Mouse (Mus musculus) forebrain, postnatal 0 days (tissue): ENCODE data around the gene Pfn2. TPM values are rescaled to one million over a fixed set of nuclear protein-coding genes. Genes with fewer than 3 reads are reported as not detected.
A peak's percentile ranks its signal among the peaks of the same experiment; 100 is the strongest.
"Not testable (repeated sequence)": the region's sequence is repeated elsewhere in the genome, so short reads cannot be mapped to it uniquely, and the experiment has no call there.

ENCODE experiments used
- ATAC-seq: fragments of 200-750 bp; cut with Nextera tagmentation; 2 replicates; pipeline ENCODE4 v1.8.0; 2017; ENCODE audit warnings: mild to moderate bottlenecking, moderate library complexity
- DNase-seq: peaks from one replicate; pipeline ENCODE4 v3.0.0-alpha.2; 2015
- H3K27ac ChIP-seq: fragments of 300-500 bp; sonication (generic); 2 replicates; pipeline ENCODE4 v1.5.1; 2014; ENCODE audit warnings: low read depth, mild to moderate bottlenecking, antibody characterized with exemption, low read length, moderate library complexity, mixed read lengths
- H3K27me3 ChIP-seq: fragments of 300-500 bp; sonication (generic); 2 replicates; pipeline ENCODE4 v1.6.1; 2014; ENCODE audit warnings: mild to moderate bottlenecking, low read length, mixed read lengths; ENCODE audit not compliant: insufficient read depth
- H3K36me3 ChIP-seq: fragments of 300-500 bp; sonication (generic); 2 replicates; pipeline ENCODE4 v1.6.1; 2014; ENCODE audit warnings: mild to moderate bottlenecking, moderate library complexity; ENCODE audit not compliant: insufficient read depth
- H3K4me1 ChIP-seq: fragments of 300-500 bp; sonication (generic); 2 replicates; pipeline ENCODE4 v1.6.1; 2014; ENCODE audit warnings: antibody characterized with exemption; ENCODE audit not compliant: insufficient read depth
- H3K4me2 ChIP-seq: fragments of 300-500 bp; sonication (generic); 2 replicates; pipeline ENCODE4 v1.6.1; 2014; ENCODE audit warnings: low read depth, mild to moderate bottlenecking, moderate library complexity
- H3K4me3 ChIP-seq: fragments of 300-500 bp; sonication (generic); 2 replicates; pipeline ENCODE4 v1.5.1; 2014; ENCODE audit warnings: low read depth, low read length, mixed read lengths
- H3K9ac ChIP-seq: fragments of 300-500 bp; sonication (generic); 2 replicates; pipeline ENCODE4 v1.6.1; 2014; ENCODE audit warnings: mild to moderate bottlenecking
- H3K9me3 ChIP-seq: fragments of 300-500 bp; sonication (generic); 2 replicates; pipeline ENCODE4 v1.6.1; 2016; ENCODE audit warnings: low read length
- CTCF ChIP-seq: sonication (generic); IDR thresholded peaks from 2 replicates; pipeline ENCODE4 v1.5.1; 2016; ENCODE audit warnings: antibody characterized with exemption, control low read depth, low read depth
- WGBS: fragments of 180-500 bp; shearing (Covaris S2); extraction: QIAGEN DNeasy Blood & Tissue Kit; methylation state at CpG from one replicate; pipeline ENCODE4 v1.1.7; 2014; 5-methylcytosine and 5-hydroxymethylcytosine counted together
- polyA plus RNA-seq: library from polyadenylated mRNA; unstranded; fragments of >200 nt; fragmentation: Nextera tagmentation; extraction: Ambion mirVana; gene quantifications from 2 replicates; pipeline ENCODE4 v1.2.1, GENCODE M21; 2015
- total RNA-seq: library from RNA; depleted of rRNA; stranded (reverse); fragments of >200 nt; gene quantifications from 2 replicates; pipeline ENCODE4 v1.2.3, GENCODE M21; 2014; rRNA removed

Pfn2 gene
- total and polyA plus RNA-seq, 2 experiments from 2014 or later, result 446 to 706 TPM

DNA sequence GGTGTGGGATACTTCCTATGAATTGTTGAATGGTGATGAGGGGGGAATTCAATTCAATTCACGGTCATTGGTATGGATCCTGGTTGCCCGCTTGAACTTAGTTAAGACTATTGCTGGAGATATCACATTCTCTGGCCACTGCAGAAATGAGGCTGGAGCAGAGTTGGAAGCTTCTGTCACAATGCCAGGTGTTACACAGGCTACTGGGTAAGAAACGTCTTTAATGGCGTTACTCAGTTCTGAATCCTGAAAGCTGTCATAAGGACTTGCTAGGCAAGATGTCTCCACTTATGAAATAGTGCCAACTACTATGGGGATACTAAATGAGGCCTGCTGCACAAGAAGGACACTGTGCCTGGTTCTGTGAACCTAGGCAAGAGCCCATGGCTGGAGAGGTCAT lies 11.0 kb downstream of the Pfn2 start:
- DNase-seq, result no peak
- H3K27me3 ChIP-seq, result no peaks in the 10 kb centered on the region
- no peaks in the 10 kb centered on the region for H3K4me1 ChIP-seq
- ATAC-seq, result no peak
- peaks cover 23% of the 10 kb centered on the region for H3K36me3 ChIP-seq
- no peaks in the 10 kb centered on the region for H3K9me3 ChIP-seq
- no peak overlapping the region for H3K4me2 ChIP-seq
- WGBS, result 78% methylated on average over 4 of the region's 4 CpGs
- no peak for TF ChIP-seq CTCF
- H3K9ac ChIP-seq, result no peak overlapping the region
- no peak overlapping the region for H3K4me3 ChIP-seq
- H3K27ac ChIP-seq, result no peak overlapping the region

DNA sequence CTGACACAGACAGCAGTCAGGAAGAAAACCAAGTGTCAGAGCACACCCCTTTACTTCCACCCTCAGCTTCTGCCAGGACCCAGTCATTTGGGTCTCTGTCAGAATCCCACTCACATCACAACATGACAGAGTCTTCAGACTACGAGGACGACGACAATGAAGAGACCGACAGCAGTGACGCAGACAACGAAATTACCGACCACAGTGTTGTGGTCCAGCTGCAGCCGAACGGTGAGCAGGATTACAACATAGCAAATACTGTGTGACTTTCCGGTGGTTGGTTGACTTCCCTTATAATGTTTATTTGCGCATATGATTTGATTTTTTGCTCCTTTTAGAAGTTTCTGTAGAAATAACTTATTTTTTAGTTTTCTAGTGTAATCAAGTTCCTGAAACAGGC lies 14.3 kb downstream of the Pfn2 start:
- Histone ChIP-seq H3K36me3 (peaks cover 18% of the 10 kb centered on the region), H3K4me3 (no peak overlapping the region), H3K9me3 (no peaks in the 10 kb centered on the region), H3K4me1 (no peaks in the 10 kb centered on the region), H3K9ac (no peak overlapping the region), H3K27me3 (no peaks in the 10 kb centered on the region), H3K4me2 (no peak overlapping the region), H3K27ac (no peak overlapping the region)
- WGBS, result 87% methylated on average over 11 of the region's 11 CpGs
- no peak for TF ChIP-seq CTCF
- ATAC-seq, result no peak
- DNase-seq, result no peak

DNA sequence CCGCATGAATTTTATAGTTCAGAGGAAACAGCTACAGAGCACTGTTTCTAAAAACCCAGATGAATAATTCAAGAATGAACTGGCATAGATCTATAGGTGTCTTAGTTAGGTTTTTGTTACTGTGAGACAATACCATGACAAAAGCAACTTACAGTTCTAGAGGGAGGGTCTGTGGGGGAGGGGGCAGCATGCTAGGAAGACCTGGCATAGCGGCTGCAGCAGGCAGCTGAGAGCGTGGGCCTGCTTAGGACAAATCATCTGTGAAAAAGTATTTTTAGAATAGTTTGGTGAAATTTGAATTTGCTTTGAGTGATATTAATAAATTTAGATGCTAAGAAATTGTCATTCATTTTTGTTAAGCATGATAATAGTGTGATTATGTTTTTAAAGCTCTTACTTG lies 22.0 kb downstream of the Pfn2 start:
- no peak overlapping the region for H3K9ac ChIP-seq
- peaks cover 13% of the 10 kb centered on the region; the same call in 1 of the 2 replicates for H3K36me3 ChIP-seq
- TF ChIP-seq CTCF, result no peak
- H3K27ac ChIP-seq, result no peak overlapping the region
- no peaks in the 10 kb centered on the region for H3K27me3 ChIP-seq
- H3K4me1 ChIP-seq, result no peaks in the 10 kb centered on the region
- DNase-seq, result no peak
- H3K9me3 ChIP-seq, result no peaks in the 10 kb centered on the region
- no peak for ATAC-seq
- WGBS, result 93% methylated on average over 3 of the region's 3 CpGs
- no peak overlapping the region for H3K4me3 ChIP-seq
- no peak overlapping the region for H3K4me2 ChIP-seq

DNA sequence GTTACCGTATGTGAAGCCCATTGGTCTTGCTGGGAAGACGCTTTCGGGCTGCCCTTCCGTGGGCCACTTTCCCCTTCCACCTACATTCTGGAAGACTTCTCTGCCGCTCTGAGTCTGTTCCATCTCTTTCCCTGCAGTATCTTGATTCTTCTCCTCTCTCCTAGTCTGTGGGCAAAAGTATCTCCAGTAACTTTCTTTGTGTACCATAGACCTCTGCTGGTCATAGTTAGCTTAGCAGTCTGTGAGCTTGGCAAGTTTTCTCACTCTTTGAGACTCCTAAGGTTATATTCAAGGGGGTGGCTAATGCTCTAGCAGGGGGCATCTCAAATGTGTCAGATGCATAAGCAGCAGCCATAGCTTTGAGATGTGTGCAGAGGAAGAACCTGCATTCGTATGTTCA lies 32.4 kb downstream of the Pfn2 start:
- peak; percentile 64 for DNase-seq
- 86% methylated on average over 6 of the region's 6 CpGs for WGBS
- Histone ChIP-seq H3K27me3 (no peaks in the 10 kb centered on the region), H3K4me1 (no peaks in the 10 kb centered on the region), H3K36me3 (no peaks in the 10 kb centered on the region), H3K27ac (no peak overlapping the region), H3K4me2 (no peak overlapping the region), H3K4me3 (no peak overlapping the region), H3K9ac (no peak overlapping the region), H3K9me3 (no peaks in the 10 kb centered on the region)
- ATAC-seq, result peak; percentile 88
- peak; percentile 80 for TF ChIP-seq CTCF

DNA sequence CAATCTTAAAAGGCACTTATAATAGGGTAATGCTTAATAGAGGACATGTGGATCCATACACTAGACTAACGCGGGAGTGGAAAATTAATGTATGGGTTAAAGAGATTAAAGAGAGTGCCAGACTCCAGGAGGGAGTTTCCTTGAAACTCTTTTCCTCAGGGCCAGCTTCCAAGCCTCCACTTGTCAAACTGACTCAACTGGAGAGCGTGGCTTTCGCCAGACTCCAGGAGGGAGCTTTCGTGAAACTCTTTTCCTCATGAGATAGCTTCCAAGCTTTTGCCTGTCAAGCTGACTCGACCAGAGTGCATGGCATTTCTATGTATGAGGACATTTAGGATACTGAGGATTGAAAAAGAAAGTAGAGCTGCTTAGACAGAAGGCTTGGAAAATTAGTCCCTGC lies 52.8 kb downstream of the Pfn2 start:
- WGBS, result 19% methylated on average over 6 of the region's 6 CpGs
- H3K4me2 ChIP-seq, H3K9ac ChIP-seq, H3K27ac ChIP-seq, H3K4me1 ChIP-seq, H3K9me3 ChIP-seq, H3K36me3 ChIP-seq, ATAC-seq, H3K27me3 ChIP-seq, DNase-seq, H3K4me3 ChIP-seq: not testable (repeated sequence)

Other genes with a start within 250 kb of the Pfn2 start
- gene Commd2, start 196.4 kb downstream of the Pfn2 start, total RNA-seq, result 34.6 and 39.5 TPM in 2 replicates
- 89.7 and 121 TPM in 2 replicates for gene Commd2, start 196.4 kb downstream of the Pfn2 start, polyA plus RNA-seq
- 0.15 and 0.33 TPM in 2 replicates for gene Ankub1, start 155.3 kb downstream of the Pfn2 start, total RNA-seq
- 0.22 TPM in 1 of 2 replicates, not detected in the other for gene Ankub1, start 155.3 kb downstream of the Pfn2 start, polyA plus RNA-seq
- gene Rnf13, start 112.0 kb downstream of the Pfn2 start, total RNA-seq, result 46.0 and 50.4 TPM in 2 replicates
- gene Rnf13, start 112.0 kb downstream of the Pfn2 start, polyA plus RNA-seq, result 88.4 and 88.8 TPM in 2 replicates